Mouse (Mus musculus): ENCODE measurements around the gene Eapp.
A peak's percentile ranks its signal among the peaks of the same experiment; 100 is the strongest.
"Not testable (repeated sequence)": the region's sequence is repeated elsewhere in the genome, so short reads cannot be mapped to it uniquely, and the experiment has no call there.

Gene Eapp

GRCm38 (mm10) chr12:54695511-54696241, at the start of gene Eapp:
TSS of gene Eapp (minus strand) at chr12:54695897.
- DNase-seq (ENCODE audit: low spot score in 2 of 2): peak; percentile 90 to 93

- DNase-seq (ENCODE audit: low spot score in 2 of 2): not testable (repeated sequence)
These were observed 43.1 kb upstream of the Eapp start for GRCm38 (mm10) chr12:54738661-54739243.

- not testable (repeated sequence) for DNase-seq (ENCODE audit: low spot score in 2 of 2)
These were observed 42.4 kb upstream of the Eapp start for GRCm38 (mm10) chr12:54737891-54738660.

- DNase-seq (ENCODE audit: low spot score in 2 of 2): not testable (repeated sequence)
These were observed 38.8 kb upstream of the Eapp start for GRCm38 (mm10) chr12:54734307-54735131.

GRCm38 (mm10) chr12:54729140-54730059, 33.7 kb upstream of the Eapp start:
- not testable (repeated sequence) for DNase-seq (ENCODE audit: low spot score in 2 of 2)

- not testable (repeated sequence) for DNase-seq (ENCODE audit: low spot score in 2 of 2)
These were observed 23.4 kb upstream of the Eapp start for GRCm38 (mm10) chr12:54718871-54719786.

- not testable (repeated sequence) for DNase-seq (ENCODE audit: low spot score in 2 of 2)
These were observed 21.8 kb upstream of the Eapp start for GRCm38 (mm10) chr12:54717516-54717915.

GRCm38 (mm10) chr12:54713822-54714626, 18.3 kb upstream of the Eapp start:
- DNase-seq (ENCODE audit: low spot score in 2 of 2): peak; percentile 9 to 12

GRCm38 (mm10) chr12:54710494-54710879, 14.8 kb upstream of the Eapp start:
- DNase-seq (ENCODE audit: low spot score in 2 of 2): not testable (repeated sequence)

- DNase-seq (ENCODE audit: low spot score in 2 of 2): not testable (repeated sequence)
These were observed 14.2 kb upstream of the Eapp start for GRCm38 (mm10) chr12:54709691-54710493.

GRCm38 (mm10) chr12:54699394-54699793, 3.7 kb upstream of the Eapp start:
- no peak for DNase-seq (ENCODE audit: low spot score in 2 of 2)

- no peak for DNase-seq (ENCODE audit: low spot score in 2 of 2)
These were observed 2.1 kb upstream of the Eapp start for GRCm38 (mm10) chr12:54697791-54698250.

GRCm38 (mm10) chr12:54697003-54697597, 1.4 kb upstream of the Eapp start:
- DNase-seq (ENCODE audit: low spot score in 2 of 2): no peak

- DNase-seq (ENCODE audit: low spot score in 2 of 2): peak; percentile 84 to 85
These were observed 725 bp upstream of the Eapp start for GRCm38 (mm10) chr12:54696242-54697002.

- no peak for DNase-seq (ENCODE audit: low spot score in 2 of 2)
These were observed 718 bp downstream of the Eapp start for GRCm38 (mm10) chr12:54694847-54695510.

- DNase-seq (ENCODE audit: low spot score in 2 of 2): no peak
These were observed 6.6 kb downstream of the Eapp start for GRCm38 (mm10) chr12:54689082-54689481.
